Mouse (Mus musculus): Measurements from ENCODE around the gene Tenm4.

Tenm4 gene

GRCm38 (mm10) chr7:96769784-96770183 lies 598.7 kb downstream of the Tenm4 start:
- DNase-seq (ENCODE audit: low read depth, low spot score): no peak

DNA sequence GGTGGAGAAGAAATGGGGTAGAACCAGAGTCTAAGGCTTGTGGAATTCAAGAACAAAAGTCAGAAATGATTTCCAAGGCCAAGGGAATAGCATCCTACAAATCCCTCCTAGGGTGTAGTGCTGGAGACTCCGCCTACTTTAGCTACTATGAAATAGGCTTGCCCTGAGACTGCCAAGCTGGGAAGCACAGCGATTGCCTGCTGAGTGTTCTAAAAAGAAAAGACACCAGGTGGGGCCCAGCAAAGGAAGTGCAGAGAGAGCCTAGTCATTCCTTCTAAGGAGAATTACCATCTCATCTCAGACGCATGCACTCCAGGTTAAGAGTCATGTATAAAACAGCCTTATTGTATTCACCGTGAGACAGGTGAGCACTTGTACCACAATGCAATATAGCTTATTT lies 601.9 kb downstream of the Tenm4 start:
- no peak for DNase-seq (ENCODE audit: low read depth, low spot score)

DNA sequence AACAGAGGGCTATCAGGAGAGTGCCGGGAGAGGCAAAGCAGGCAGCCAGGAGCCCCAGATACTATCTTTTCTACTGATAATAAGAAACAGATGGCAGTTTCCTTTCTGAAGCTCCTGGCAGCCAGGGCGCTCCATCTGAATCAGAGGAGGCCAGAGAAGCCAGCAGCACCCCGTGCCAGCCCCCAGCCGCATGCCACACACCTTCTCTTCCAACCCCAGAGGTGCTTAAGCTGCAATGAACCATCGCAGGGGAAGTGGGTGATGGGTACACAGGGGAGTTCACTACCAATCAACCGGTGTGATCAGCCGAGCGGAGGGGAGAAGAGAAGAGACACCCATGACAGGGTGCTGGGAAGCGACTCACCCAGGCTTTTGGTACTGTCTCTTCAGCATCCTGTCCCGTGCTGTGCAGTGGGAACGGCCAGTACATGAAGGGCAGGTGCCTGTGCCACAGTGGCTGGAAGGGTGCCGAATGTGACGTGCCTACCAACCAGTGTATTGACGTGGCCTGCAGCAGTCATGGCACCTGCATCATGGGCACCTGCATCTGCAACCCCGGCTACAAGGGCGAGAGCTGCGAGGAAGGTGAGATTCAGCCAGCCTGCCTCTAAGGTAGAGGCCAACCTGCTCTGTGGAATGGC lies 602.7 kb downstream of the Tenm4 start:
- no peak for DNase-seq (ENCODE audit: low read depth, low spot score)

- no peak for DNase-seq (ENCODE audit: low read depth, low spot score)
Measured at GRCm38 (mm10) chr7:96775080-96775486, 604.0 kb downstream of the Tenm4 start.

DNA sequence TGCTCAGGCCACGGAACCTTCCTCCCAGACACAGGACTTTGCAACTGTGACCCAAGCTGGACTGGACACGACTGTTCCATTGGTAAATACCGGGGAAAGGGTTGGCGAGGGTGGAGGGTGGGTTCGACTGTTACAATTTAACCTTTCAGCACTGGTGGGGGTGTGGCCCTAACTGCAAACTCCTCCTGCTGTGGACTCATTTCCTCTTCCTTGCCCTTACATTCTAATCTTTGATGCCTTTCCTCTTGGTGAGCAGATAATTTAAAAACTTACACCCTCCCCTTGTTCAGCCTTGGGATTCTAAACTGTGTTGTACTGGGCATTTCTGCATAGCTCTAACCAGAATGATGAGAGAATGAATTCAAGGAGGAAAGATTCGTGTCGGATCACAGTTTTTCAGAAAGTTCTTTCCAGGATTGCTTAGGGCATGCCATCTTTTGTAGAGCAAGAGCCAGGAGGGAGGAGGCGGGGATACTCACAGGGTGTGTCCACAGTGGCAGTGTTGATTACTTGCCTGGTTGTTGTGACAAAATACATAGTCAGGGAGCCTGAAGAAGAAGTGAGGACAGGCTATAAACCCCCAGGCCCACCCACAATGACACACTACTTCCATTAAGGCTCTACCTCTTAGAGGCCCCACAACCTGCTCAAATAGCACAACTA lies 607.0 kb downstream of the Tenm4 start:
- DNase-seq (ENCODE audit: low read depth, low spot score): no peak

GRCm38 (mm10) chr7:96778601-96778969 lies 607.5 kb downstream of the Tenm4 start:
- no peak for DNase-seq (ENCODE audit: low read depth, low spot score)

DNA sequence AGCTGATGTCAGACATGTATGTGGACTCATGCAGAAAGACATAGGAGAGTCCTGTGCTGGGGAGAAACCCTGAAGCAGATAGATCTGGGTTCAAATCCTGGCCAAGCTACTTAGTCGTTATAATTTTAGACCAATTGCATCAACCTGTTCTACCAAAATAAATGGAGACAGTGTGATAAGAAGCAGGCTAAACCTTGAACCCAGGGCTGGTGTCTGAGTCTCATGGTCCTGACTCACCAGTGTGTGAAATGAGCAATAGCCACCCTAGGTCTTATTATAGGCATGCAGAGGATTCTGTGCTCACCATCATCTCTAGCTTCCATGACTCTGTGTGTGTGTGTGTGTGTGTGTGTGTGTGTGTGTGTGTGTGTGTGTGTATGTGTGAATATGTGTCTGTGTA lies 609.5 kb downstream of the Tenm4 start:
- DNase-seq (ENCODE audit: low read depth, low spot score): no peak

GRCm38 (mm10) chr7:96781068-96781467 lies 610.0 kb downstream of the Tenm4 start:
- DNase-seq (ENCODE audit: low read depth, low spot score): no peak

GRCm38 (mm10) chr7:96782686-96783085 lies 611.6 kb downstream of the Tenm4 start:
- DNase-seq (ENCODE audit: low read depth, low spot score): no peak

DNA sequence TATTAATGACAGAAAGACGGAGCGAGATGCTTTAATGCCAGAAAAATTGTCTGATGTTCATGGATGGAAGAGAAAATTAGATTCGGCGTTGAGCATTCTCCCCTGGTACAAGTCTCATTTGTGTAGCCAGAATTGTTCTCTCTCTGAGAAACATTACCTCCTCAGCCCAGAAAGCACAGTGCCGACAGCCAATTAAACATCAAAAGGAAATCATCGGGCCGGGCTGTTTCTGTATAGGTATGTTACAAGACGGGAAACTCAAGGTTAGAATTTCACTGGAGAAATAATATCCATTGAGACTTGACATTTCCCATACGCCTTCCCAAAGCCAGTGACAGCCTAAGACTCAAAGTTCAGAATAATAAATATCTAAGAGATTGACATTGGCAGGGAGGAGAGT lies 614.8 kb downstream of the Tenm4 start:
- no peak for DNase-seq (ENCODE audit: low read depth, low spot score)

DNA sequence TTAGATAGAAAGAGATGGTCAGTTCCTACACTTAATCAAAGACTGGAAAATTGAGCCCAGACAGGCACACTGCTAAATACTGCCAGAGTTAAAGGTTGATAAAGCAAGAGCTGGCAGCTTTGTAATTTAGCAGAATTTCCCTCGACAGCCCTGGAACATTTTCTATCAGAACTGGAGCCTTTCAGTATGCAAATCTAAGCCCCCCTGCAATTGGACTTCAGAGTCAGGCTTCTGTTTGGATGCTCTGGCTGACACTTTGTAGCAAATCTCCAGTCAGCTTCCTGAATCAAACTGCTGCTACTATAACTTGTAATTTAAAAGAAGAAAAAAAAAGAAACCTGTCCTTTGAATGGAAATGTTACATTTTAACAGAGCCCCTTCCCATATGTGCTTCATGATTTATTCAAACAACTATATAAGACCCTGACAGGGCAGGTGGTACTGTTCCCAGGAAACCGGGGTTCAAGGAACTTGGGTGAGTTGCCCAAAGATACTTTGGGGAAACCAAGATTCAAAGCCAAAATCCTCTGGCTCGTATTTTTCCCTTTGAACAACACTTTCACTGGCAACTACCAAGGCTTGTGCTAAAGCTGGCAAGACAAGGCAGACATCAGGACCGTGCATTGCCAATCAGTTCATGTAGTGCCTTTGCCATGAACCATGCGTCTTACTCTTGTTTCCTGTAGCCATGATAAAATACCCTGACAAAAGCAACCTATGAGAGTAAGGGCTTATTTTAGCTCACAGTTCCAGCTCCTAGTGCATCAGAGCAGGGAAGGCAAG lies 615.4 kb downstream of the Tenm4 start:
- DNase-seq (ENCODE audit: low read depth, low spot score): no peak

- no peak for DNase-seq (ENCODE audit: low read depth, low spot score)
Measured at GRCm38 (mm10) chr7:96788135-96788534, 617.1 kb downstream of the Tenm4 start.

DNA sequence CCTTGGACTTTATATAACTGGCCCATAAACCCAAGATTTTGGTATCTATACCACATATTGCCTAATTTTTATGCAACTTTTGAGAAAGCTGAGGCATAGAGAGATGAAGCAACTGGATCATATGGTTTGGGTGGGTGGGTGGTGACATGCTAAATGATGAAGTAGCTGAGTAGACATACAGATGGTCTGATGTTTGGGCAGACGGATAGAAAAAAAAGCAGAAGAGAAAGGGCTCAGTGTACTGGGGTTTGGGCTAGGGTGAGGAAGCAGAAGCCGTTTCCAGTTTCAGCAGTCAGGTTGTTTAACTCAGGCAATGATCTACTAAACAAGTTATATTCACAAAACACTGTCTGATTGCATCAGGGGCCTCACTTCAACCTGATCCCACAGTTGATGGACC lies 619.3 kb downstream of the Tenm4 start:
- no peak for DNase-seq (ENCODE audit: low read depth, low spot score)

DNA sequence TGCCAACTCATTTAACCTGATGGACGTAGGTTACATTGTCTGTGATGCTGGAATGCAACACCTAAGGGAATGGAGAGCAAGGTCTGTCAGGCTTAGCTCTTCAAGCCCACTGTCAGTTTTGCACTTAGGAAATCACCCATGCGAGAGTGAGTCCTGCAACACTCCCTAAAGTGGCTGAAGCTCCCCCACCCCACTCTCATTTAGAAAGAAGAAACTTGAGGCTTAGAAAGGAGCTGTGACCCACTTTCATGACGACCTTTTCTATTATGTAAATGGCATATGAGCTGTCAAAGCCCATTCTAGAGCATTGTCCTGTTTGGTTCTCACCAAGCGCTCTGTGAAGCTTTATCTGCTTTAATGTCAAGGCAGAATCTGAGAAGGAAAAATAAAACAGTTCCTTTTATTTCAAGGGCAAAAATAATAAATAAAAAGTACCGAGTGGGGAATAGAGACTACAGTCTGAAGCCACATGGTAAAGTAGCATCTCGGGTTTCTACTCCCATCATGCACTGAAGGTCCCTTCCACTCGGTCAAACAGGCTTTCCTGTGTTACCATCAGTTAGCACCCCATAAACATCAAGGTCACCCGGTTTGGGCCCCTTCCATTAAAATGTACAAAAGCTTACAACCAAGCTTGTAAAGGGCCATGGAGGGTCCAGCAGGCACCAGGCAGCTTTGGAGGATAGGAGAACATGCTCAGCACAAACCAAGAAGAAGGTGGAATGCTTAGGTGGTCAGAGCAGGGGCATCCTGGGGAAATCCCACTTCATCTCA lies 621.6 kb downstream of the Tenm4 start:
- DNase-seq (ENCODE audit: low read depth, low spot score): no peak

DNA sequence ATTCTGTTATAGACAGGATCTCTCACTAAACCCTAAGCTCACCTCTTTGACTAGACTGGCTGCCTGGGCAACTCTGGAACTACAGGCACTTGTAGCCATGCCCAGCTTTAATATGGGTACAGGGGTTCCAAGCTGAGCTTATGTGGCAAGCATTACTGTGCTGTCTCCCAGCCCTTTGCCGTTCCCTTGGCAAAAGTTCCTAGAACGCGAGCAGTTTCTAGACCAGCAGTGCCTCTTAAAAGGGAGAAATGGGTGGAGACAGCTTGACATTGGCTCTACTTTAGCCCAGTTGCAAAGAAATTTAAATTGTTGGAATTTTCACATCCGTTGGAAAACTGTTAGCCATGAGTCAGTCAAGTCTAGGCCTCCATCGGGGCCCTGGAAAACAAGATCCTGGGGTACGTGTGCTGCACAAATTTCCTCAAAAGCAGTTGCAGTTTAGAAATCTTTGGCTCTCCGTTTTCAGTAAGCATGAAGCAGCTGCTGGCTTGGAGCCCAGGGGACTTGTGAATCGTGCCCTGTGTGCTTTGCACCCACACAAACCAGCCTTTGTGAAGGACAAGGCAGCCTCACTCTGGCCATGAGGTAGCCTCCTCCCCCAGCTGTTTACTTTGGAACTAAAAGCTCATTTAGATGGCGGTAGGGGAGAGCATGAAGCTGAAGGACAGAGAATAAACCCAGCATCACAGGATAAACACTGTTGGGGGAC lies 625.1 kb downstream of the Tenm4 start:
- no peak for DNase-seq (ENCODE audit: low read depth, low spot score)

DNA sequence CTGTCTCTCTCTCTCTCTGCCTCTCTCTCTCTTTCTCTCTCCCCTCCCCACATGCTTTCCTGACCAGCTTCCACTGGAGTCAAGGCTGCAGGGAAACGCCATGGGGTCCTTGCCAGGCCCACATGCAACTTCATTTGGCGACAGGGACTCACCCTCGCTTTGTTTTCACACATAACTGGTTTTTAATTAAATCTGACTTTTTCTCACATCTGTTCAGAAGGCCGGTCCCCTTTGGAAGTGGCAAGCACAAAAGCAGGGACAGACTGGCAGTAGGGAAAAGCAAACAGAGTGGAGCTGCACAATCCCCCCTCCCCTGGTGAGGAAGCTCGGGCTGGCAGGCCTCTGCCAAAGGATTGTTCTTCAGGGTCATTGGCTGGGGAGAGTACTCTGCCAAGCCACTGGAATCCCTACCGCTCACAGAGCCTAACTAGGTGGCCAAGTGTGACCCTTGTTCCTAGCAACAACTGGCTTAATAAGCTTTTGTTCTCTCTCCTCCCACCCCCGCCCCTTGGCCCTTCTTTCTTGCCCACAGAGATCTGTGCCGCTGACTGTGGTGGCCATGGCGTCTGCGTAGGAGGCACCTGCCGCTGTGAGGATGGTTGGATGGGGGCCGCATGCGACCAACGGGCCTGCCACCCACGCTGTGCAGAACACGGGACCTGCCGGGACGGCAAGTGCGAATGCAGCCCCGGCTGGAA lies 625.9 kb downstream of the Tenm4 start:
- no peak for DNase-seq (ENCODE audit: low read depth, low spot score)

DNA sequence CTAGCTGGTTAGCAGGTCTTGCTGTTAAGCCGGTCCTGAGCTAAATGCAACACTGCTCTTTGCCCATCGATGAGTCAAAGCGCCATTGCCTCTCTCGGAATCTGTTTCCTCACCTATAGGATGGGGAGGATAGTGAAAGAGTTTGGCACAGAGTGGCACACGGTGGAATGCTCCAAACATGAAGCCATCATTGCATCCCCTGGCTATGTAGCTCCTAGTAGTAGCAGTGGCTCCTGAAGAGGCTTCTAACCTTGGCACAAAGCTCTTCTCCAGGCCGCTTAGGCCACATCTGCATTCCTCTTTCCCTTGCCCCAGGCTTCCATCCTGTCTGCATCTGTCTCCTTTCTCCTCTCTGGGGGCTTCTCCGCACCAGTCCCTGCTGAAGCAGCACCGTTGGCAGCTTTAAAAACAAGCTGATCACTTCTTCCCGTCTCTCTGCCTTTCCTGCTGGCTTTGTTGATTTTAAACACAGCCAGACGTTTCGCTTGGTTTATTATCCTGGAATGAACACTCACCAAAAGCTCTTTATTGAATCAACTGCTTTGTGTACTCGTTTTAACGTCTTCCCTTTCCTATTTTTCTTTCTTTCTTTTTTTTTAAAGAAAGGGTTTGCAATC lies 626.8 kb downstream of the Tenm4 start:
- DNase-seq (ENCODE audit: low read depth, low spot score): no peak

DNA sequence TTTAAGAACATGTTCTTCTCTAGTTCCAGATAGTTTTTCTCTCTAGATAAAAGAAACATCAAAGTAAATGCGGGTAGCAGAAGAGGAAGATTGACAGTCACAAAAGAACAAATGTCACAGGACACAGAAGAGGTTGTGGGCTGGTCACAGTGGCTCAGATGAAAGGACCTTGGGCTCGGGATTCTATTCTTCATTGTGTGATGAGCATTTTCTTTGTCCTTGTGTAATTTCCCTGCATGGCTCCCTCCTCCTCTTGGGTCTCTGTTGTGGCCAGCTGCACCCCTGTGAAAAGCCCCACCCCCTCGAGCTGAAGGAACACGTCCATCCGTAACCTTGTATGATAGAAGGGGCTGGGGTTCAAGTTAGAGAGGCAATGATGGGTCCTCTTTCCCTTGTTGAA lies 628.8 kb downstream of the Tenm4 start:
- no peak for DNase-seq (ENCODE audit: low read depth, low spot score)

- DNase-seq (ENCODE audit: low read depth, low spot score): no peak
Measured at GRCm38 (mm10) chr7:96801368-96801767, 630.3 kb downstream of the Tenm4 start.

GRCm38 (mm10) chr7:96802216-96802615 lies 631.2 kb downstream of the Tenm4 start:
- DNase-seq (ENCODE audit: low read depth, low spot score): no peak
